Mouse (Mus musculus) liver, embryonic 13.5 days (tissue): ENCODE data around the gene Lmcd1. TPM values are rescaled to one million over a fixed set of nuclear protein-coding genes. Genes with fewer than 3 reads are reported as not detected.

Source experiments
- ATAC-seq: fragments of 200-750 bp; cut with Nextera tagmentation; 2 replicates; pipeline ENCODE4 v1.8.0; 2017; ENCODE audit warnings: low read depth, mild to moderate bottlenecking, moderate number of reproducible peaks, moderate library complexity
- DNase-seq: peaks from one replicate; pipeline ENCODE4 v3.0.0; 2022
- H3K27ac ChIP-seq: fragments of 300-500 bp; sonication (generic); 2 replicates; pipeline ENCODE4 v1.5.1; 2015; ENCODE audit warnings: moderate library complexity, mild to moderate bottlenecking, inconsistent platforms
- H3K27me3 ChIP-seq: fragments of 300-500 bp; sonication (generic); 2 replicates; pipeline ENCODE4 v1.6.1; 2015; ENCODE audit warnings: mild to moderate bottlenecking, inconsistent platforms
- H3K36me3 ChIP-seq: fragments of 300-500 bp; sonication (generic); 2 replicates; pipeline ENCODE4 v1.6.1; 2015; ENCODE audit warnings: mild to moderate bottlenecking, inconsistent platforms
- H3K4me1 ChIP-seq: fragments of 300-500 bp; sonication (generic); replicated peaks from 2 replicates; pipeline ENCODE4 v1.6.1; 2015; ENCODE audit warnings: inconsistent platforms
- H3K4me2 ChIP-seq: fragments of 300-500 bp; sonication (generic); 2 replicates; pipeline ENCODE4 v1.6.1; 2015; ENCODE audit warnings: inconsistent platforms, mild to moderate bottlenecking, moderate library complexity
- H3K4me3 ChIP-seq: fragments of 300-500 bp; sonication (generic); replicated peaks from 2 replicates; pipeline ENCODE4 v1.5.1; 2015; ENCODE audit warnings: mild to moderate bottlenecking, inconsistent platforms
- H3K9ac ChIP-seq: fragments of 300-500 bp; sonication (generic); 2 replicates; pipeline ENCODE4 v1.6.1; 2015; ENCODE audit warnings: mild to moderate bottlenecking, inconsistent platforms
- H3K9me3 ChIP-seq: fragments of 300-500 bp; sonication (generic); replicated peaks from 2 replicates; pipeline ENCODE4 v1.6.1; 2016; ENCODE audit warnings: inconsistent platforms
- WGBS: fragments of 180-500 bp; shearing (Covaris S2); methylation state at CpG from one replicate; pipeline ENCODE4 v1.1.7; 2015; ENCODE audit not compliant: insufficient replicate concordance; 5-methylcytosine and 5-hydroxymethylcytosine counted together
- polyA plus RNA-seq: library from polyadenylated mRNA; unstranded; fragments of >200 nt; fragmentation: Nextera tagmentation; extraction: Ambion mirVana; gene quantifications from 2 replicates; pipeline ENCODE4 v1.2.1, GENCODE M21; 2015

The Lmcd1 gene
- polyA plus RNA-seq, 1 experiment from 2014 or later, result 1.6 TPM

DNA sequence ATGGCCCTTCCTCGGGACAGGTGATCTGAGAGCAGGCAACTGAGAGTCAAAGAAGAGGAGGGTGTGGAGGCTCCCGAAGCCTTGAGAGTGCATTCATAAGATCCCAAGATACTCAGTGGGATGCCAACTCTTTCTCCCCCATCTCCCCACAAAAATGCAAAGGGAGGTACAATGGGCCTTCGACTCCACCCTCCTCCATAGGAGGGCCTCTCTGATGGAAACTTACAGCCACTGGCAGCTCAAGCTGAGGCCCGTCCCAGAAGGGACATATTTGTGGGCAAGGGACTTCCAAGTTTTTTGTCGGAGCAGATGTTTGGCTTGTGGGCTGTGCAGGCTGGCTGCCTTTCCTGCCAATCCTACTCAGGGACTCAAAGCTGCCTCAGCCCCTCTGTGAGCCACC is 47.1 kb downstream of the Lmcd1 start:
- H3K4me2 ChIP-seq, result no peak overlapping the region
- no peak overlapping the region for H3K27ac ChIP-seq
- H3K27me3 ChIP-seq, result no peaks in the 10 kb centered on the region
- no peaks in the 10 kb centered on the region for H3K9me3 ChIP-seq
- no peak overlapping the region for H3K4me3 ChIP-seq
- H3K9ac ChIP-seq, result no peak overlapping the region
- ATAC-seq (no peak), DNase-seq (no peak)
- H3K4me1 ChIP-seq, result no peaks in the 10 kb centered on the region
- WGBS, result 36% methylated on average over 5 of the region's 5 CpGs
- no peaks in the 10 kb centered on the region for H3K36me3 ChIP-seq

DNA sequence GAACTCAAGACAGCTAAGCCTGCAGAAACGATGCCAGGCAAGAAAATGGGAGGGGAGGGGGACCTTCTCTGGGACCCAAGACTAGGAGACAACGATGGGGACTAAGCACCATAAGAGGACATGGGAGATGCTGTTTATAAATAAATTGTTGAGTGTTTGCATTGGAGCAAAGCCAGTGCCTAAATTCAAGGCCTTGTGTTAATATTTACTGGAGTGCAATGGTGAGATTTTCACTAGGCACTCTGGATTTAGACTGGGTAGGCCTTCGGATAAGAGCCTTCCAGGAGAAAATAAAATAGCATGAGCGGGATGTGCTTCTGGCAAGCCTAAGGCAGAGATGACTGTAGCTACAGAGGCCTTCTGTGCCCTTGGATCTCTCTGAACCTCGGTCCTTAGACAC is 49.4 kb downstream of the Lmcd1 start:
- no peak overlapping the region for H3K9ac ChIP-seq
- H3K9me3 ChIP-seq, result no peaks in the 10 kb centered on the region
- no peaks in the 10 kb centered on the region for H3K4me1 ChIP-seq
- 61% methylated on average over 5 of the region's 5 CpGs for WGBS
- H3K4me2 ChIP-seq, result no peak overlapping the region
- no peaks in the 10 kb centered on the region for H3K36me3 ChIP-seq
- ATAC-seq (no peak), DNase-seq (no peak)
- no peak overlapping the region for H3K4me3 ChIP-seq
- H3K27me3 ChIP-seq, result no peaks in the 10 kb centered on the region
- no peak overlapping the region for H3K27ac ChIP-seq

DNA sequence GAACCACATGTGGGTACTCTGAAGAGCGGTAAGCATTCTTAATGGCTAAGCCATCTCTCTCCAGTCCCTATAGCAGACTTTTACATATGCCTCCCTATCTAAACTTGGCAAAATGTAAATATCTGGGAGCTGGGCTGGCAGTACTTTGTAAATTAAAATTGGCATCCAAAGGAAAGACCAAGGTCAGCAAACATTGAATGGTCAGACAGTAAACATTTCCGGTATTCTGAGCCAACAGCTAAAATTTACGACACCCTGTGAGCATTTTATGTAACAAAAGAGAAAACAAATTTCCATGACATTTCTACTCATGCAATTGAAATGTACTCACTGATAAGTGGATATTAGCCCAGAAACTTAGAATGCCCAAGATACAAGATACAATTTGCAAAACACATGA is 51.7 kb downstream of the Lmcd1 start:
- Histone ChIP-seq H3K4me1 (no peaks in the 10 kb centered on the region), H3K27me3 (no peaks in the 10 kb centered on the region), H3K4me3 (no peak overlapping the region), H3K9me3 (no peaks in the 10 kb centered on the region), H3K27ac (no peak overlapping the region), H3K9ac (no peak overlapping the region), H3K4me2 (no peak overlapping the region), H3K36me3 (no peaks in the 10 kb centered on the region)
- ATAC-seq (no peak), DNase-seq (no peak)
- 79% methylated on average over 3 of the region's 3 CpGs for WGBS

DNA sequence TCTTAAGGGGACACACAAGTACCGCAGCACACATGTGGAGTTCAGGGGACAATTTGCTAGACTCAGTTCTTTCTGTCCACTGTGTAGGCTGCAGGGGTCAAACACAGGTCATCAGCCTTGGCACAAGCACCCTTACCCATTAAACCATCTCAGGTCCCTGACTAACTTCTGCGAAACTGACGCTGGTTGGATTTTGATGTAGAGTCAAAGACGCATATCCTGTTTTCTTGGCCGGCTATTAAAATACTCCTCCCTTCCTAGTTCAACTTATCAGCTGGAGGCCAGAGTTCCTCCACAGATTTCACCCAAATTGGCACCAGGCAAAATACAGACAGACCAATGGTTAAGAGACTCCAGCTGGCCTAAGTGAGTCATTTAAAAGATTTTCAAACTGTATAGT is 54.2 kb downstream of the Lmcd1 start:
- no peak for DNase-seq
- WGBS, result 56% methylated on average over 5 of the region's 5 CpGs
- Histone ChIP-seq H3K4me2 (no peak overlapping the region), H3K27ac (no peak overlapping the region), H3K4me1 (no peaks in the 10 kb centered on the region), H3K9me3 (no peaks in the 10 kb centered on the region), H3K4me3 (no peak overlapping the region), H3K27me3 (no peaks in the 10 kb centered on the region), H3K36me3 (no peaks in the 10 kb centered on the region), H3K9ac (no peak overlapping the region)
- ATAC-seq, result no peak

DNA sequence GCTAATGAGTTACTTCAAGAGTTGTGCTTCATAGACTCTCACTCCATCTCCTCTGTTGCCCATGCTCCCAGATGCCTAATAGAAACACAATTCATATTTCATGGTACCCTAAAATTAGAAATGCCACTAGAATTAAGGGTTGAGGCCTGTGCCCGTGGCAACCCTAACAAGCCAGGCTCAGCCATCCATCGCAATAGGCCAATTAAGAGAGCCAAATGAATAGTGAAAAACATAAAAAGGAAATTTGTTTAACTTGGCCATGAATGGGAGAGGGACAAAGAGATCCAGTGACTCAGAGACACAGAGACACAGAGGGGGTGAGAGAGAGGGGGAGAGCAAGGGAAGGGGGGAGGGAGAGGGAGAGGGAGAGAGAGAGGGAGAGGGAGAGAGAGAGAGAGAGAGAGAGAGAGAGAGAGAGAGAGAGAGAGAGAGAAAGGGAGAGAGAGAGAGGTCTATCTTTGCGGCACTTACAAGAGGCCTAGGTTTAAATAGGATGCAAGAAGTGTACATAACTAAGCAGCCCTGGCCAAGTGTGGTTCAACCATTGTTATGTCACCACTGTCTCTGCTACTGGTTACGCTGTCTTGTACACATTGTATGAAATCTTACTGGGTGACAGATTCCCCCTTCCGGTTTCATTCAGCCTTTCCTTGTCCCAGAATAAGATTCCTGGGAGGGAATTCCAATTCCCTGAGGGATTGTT is 57.1 kb downstream of the Lmcd1 start:
- ATAC-seq, result no peak

DNA sequence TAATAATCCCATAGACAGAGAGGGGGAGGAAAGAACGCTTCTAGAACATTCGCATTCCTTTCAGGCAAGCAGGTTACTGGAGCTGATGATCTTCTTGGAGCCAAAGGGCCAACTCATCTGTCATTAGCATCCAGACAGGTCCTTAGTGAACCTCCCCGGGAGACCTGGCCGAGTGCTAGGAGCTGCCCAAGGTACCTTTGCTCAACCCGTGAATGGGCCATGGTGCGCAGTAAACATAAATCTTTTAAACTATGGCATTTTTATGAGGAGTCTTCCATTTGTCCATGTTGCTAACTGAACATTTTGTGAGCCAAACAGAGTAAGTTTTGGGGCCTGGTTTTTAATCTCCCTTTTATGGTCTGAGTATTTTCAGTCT is 57.7 kb downstream of the Lmcd1 start:
- Histone ChIP-seq H3K27me3 (no peaks in the 10 kb centered on the region), H3K27ac (no peak overlapping the region), H3K9me3 (no peaks in the 10 kb centered on the region), H3K4me1 (no peaks in the 10 kb centered on the region), H3K4me2 (no peak overlapping the region), H3K9ac (no peak overlapping the region), H3K36me3 (no peaks in the 10 kb centered on the region), H3K4me3 (no peak overlapping the region)
- WGBS, result 68% methylated on average over 6 of the region's 6 CpGs
- DNase-seq, result no peak
- no peak for ATAC-seq

More for the DNA sequence above, 57.1 kb downstream of the Lmcd1 start:
- no peak overlapping the region for H3K4me3 ChIP-seq
- no peaks in the 10 kb centered on the region for H3K27me3 ChIP-seq
- H3K4me2 ChIP-seq, result no peak overlapping the region
- no peak for DNase-seq
- no peaks in the 10 kb centered on the region for H3K4me1 ChIP-seq
- H3K36me3 ChIP-seq, result no peaks in the 10 kb centered on the region
- H3K27ac ChIP-seq, result no peak overlapping the region
- H3K9ac ChIP-seq, result no peak overlapping the region
- WGBS, result 72% methylated on average over 5 of the region's 5 CpGs
- H3K9me3 ChIP-seq, result no peaks in the 10 kb centered on the region

DNA sequence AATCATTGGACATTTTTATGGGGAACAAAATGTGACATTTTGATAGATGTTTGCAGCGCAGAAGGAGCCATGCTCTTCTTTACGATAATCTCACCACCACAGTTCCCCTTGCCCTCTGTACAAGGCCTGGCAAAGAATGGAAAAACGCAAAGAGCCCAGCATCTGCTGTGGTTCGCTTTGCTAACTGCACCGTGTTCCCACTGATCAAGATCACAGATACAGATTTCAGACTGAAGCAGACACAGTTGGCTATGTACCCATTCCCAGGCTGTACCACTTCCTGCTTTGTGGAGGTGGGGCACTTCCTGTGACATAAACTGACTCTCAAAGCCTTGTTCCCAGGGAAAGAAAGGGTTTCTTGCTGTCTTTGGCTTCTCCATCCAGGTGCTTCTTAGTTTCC is 60.4 kb downstream of the Lmcd1 start:
- Histone ChIP-seq H3K36me3 (no peaks in the 10 kb centered on the region), H3K4me2 (no peak overlapping the region), H3K27ac (no peak overlapping the region), H3K9me3 (no peaks in the 10 kb centered on the region), H3K9ac (no peak overlapping the region), H3K27me3 (no peaks in the 10 kb centered on the region), H3K4me1 (no peaks in the 10 kb centered on the region), H3K4me3 (no peak overlapping the region)
- DNase-seq (no peak), ATAC-seq (no peak)
- 29% methylated on average over 5 of the region's 5 CpGs for WGBS

DNA sequence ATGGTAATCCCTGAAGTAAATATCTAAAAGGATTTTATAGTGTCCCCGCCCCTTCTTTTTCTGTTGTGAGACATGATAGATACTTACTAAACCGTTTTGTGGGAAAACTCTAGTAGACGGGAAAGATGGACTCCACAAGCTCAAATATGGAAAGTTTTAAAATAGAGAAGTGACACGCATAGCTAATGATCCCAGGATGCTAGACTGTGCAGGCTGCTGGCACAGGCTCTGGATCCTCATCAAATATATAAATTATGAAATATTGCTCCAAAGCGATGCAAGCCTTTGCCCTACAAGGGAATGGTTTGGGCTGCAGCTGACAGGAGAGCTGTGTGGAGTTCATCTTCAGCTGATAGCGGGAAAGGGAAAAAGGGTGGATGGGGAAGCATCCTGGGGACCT is 64.1 kb downstream of the Lmcd1 start:
- Histone ChIP-seq H3K9ac (no peak overlapping the region), H3K4me1 (no peaks in the 10 kb centered on the region), H3K4me3 (no peak overlapping the region), H3K27ac (no peak overlapping the region), H3K4me2 (no peak overlapping the region), H3K27me3 (no peaks in the 10 kb centered on the region), H3K36me3 (no peaks in the 10 kb centered on the region), H3K9me3 (no peaks in the 10 kb centered on the region)
- no peak for ATAC-seq
- 60% methylated on average over 6 of the region's 6 CpGs for WGBS
- DNase-seq, result no peak

DNA sequence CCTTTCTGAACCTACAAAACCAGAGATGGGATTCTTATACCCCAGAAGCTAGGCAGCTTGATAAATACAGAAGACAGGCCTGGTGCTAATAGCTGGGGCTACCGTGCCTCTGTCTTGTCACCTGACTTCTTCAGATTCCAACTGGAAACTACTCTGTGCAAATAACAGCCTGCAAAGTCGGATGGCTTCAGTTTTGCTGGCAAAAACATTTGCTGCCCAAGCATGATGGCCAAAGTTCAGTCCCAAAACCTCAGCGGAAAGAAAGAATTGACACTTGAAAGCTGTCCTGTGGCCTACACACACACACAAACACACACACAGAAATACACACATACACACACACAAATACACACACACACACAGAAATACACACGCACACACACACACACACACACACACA is 65.5 kb downstream of the Lmcd1 start:
- Histone ChIP-seq H3K27me3 (no peaks in the 10 kb centered on the region), H3K36me3 (no peaks in the 10 kb centered on the region), H3K27ac (no peak overlapping the region), H3K9ac (no peak overlapping the region), H3K4me2 (no peak overlapping the region), H3K9me3 (no peaks in the 10 kb centered on the region), H3K4me3 (no peak overlapping the region), H3K4me1 (no peaks in the 10 kb centered on the region)
- WGBS, result 50% methylated on average over 4 of the region's 4 CpGs
- DNase-seq, result no peak
- ATAC-seq, result no peak

DNA sequence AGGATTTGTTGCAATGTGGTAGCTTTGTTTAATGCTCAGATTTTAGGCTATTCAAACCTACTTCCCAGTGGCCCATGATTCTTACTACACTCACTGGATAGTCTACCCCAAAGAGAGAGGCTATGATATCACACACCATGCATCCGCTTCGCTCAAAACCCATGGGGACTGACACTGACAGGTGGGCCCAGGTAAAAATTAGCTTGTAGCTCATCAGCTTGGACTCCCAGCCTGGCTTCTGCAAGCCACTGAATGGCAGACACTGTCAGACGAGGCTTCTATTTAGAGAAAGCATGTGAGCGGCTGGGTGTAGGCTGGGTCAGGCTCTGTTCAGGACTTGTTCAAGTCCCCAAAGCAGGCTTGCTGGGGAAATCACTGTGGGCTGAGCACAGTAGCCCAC is 76.9 kb downstream of the Lmcd1 start:
- no peak overlapping the region for H3K4me3 ChIP-seq
- 73% methylated on average over 4 of the region's 4 CpGs for WGBS

DNA sequence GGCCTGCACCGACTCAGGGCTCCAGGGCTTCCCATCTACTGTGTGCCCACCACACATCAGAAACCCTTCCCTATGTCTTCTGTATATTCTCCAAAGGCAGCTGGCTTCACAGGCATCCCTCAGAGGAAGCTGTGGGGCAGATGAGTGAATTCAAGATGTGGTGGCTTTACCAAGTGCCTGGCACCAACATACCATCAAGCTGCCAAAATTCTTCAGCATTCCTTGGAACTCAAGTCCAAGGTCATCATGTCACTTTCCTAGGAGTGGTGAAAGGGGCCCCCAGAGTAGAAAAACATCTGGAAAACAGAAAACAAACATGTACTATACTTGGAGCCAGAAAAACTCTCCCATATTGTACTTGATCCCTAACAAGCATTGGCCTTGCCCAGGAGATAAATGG is 85.8 kb downstream of the Lmcd1 start:
- Histone ChIP-seq H3K27ac (no peak overlapping the region), H3K9ac (no peak overlapping the region), H3K36me3 (no peaks in the 10 kb centered on the region), H3K4me1 (no peaks in the 10 kb centered on the region), H3K9me3 (no peaks in the 10 kb centered on the region), H3K4me3 (no peak overlapping the region), H3K27me3 (no peaks in the 10 kb centered on the region), H3K4me2 (no peak overlapping the region)
- no peak for DNase-seq
- WGBS, result 74% methylated on average over 1 of the region's 1 CpGs
- ATAC-seq, result no peak

More for the DNA sequence above, 76.9 kb downstream of the Lmcd1 start:
- Histone ChIP-seq H3K36me3 (no peaks in the 10 kb centered on the region), H3K9me3 (no peaks in the 10 kb centered on the region), H3K4me1 (no peaks in the 10 kb centered on the region), H3K4me2 (no peak overlapping the region), H3K27ac (no peak overlapping the region), H3K27me3 (no peaks in the 10 kb centered on the region), H3K9ac (no peak overlapping the region)
- DNase-seq (no peak), ATAC-seq (no peak)

DNA sequence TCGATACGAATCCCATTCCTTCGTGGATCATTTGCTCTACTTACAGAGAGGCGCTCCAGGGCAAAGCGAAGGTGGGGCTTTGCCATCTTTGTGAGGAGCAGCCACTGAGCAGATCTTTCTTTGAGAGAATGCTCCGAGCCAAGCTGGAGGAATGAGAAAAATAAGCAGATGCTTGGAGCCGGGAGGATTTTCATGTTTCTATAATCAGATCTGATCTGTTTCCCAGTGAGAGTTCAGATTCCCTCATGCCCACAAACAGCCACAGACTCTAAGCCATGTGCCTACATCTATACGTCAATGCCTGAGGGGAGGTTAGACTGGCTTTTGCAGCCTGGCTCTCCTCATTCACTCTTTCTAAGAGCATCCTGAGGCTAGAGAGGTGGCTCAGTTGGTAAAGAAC is 87.1 kb downstream of the Lmcd1 start:
- WGBS, result 72% methylated on average over 8 of the region's 8 CpGs
- Histone ChIP-seq H3K9me3 (no peaks in the 10 kb centered on the region), H3K9ac (no peak overlapping the region), H3K27me3 (no peaks in the 10 kb centered on the region), H3K4me2 (no peak overlapping the region), H3K4me3 (no peak overlapping the region), H3K36me3 (no peaks in the 10 kb centered on the region), H3K27ac (no peak overlapping the region), H3K4me1 (no peaks in the 10 kb centered on the region)
- DNase-seq (no peak), ATAC-seq (no peak)
